Mouse (Mus musculus): Measurements from ENCODE around the gene Senp5.
"Not testable (repeated sequence)": the region's sequence is repeated elsewhere in the genome, so short reads cannot be mapped to it uniquely, and the experiment has no call there.

Senp5 gene

GRCm38 (mm10) chr16:32002509-32003477, at the start of gene Senp5:
TSS of gene Senp5 (minus strand) at chr16:32003287.
- DNase-seq = peak; percentile 84

- DNase-seq = no peak
Observed at GRCm38 (mm10) chr16:32042367-32042766, 39.3 kb upstream of the Senp5 start.

- DNase-seq = no peak
Observed at GRCm38 (mm10) chr16:32019678-32020077, 16.6 kb upstream of the Senp5 start.

- DNase-seq = no peak
Observed at GRCm38 (mm10) chr16:32010330-32010729, 7.2 kb upstream of the Senp5 start.

GRCm38 (mm10) chr16:32009913-32010312, 6.8 kb upstream of the Senp5 start:
- DNase-seq = no peak

GRCm38 (mm10) chr16:32008529-32009293, 5.6 kb upstream of the Senp5 start:
- DNase-seq = no peak

GRCm38 (mm10) chr16:32004731-32005130, 1.6 kb upstream of the Senp5 start:
- no peak for DNase-seq

GRCm38 (mm10) chr16:31996371-31996770, 6.7 kb downstream of the Senp5 start:
- no peak for DNase-seq

- DNase-seq = no peak
Observed at GRCm38 (mm10) chr16:31993946-31994345, 9.1 kb downstream of the Senp5 start.

- DNase-seq = no peak
Observed at GRCm38 (mm10) chr16:31993195-31993594, 9.9 kb downstream of the Senp5 start.

GRCm38 (mm10) chr16:31992039-31992438, 11.0 kb downstream of the Senp5 start:
- DNase-seq = no peak

GRCm38 (mm10) chr16:31980946-31981345, 22.1 kb downstream of the Senp5 start:
- no peak for DNase-seq

- DNase-seq = no peak
Observed at GRCm38 (mm10) chr16:31979501-31979900, 23.6 kb downstream of the Senp5 start.

GRCm38 (mm10) chr16:31975258-31975657, 27.8 kb downstream of the Senp5 start:
- no peak for DNase-seq

GRCm38 (mm10) chr16:31963224-31963623, 39.9 kb downstream of the Senp5 start:
- DNase-seq = no peak

GRCm38 (mm10) chr16:31948345-31948774, 54.7 kb downstream of the Senp5 start, which contains the start of the genes 0610012G03Rik and Ncbp2:
TSS of gene 0610012G03Rik (minus strand) at chr16:31948494.
TSS of gene Ncbp2 (plus strand) at chr16:31948513.
- peak; percentile 92 for DNase-seq

- peak; percentile 29 for DNase-seq
Observed at GRCm38 (mm10) chr16:31947901-31948316, 55.2 kb downstream of the Senp5 start.

GRCm38 (mm10) chr16:31947333-31947732, 55.8 kb downstream of the Senp5 start:
- DNase-seq = no peak

- not testable (repeated sequence) for DNase-seq
Observed at GRCm38 (mm10) chr16:31945986-31946385, 57.1 kb downstream of the Senp5 start.

- DNase-seq = no peak
Observed at GRCm38 (mm10) chr16:31945372-31945771, 57.7 kb downstream of the Senp5 start.

- no peak for DNase-seq
Observed at GRCm38 (mm10) chr16:31944698-31945255, 58.3 kb downstream of the Senp5 start.

GRCm38 (mm10) chr16:31943980-31944379, 59.1 kb downstream of the Senp5 start:
- DNase-seq = peak; percentile 68

GRCm38 (mm10) chr16:31940586-31940985, 62.5 kb downstream of the Senp5 start:
- no peak for DNase-seq
